Mouse (Mus musculus): Measurements from ENCODE around the gene Npas1. TPM values are rescaled to one million over a fixed set of nuclear protein-coding genes. Genes with fewer than 3 reads are reported as not detected.

The Npas1 gene
- not detected for total RNA-seq (2021)
- long read RNA-seq, experiment 1 = 0 reads
- long read RNA-seq, experiment 2 = 0 reads

GRCm38 (mm10) chr7:16477628-16478027 is at the start of gene Npas1:
TSS of gene Npas1 (minus strand) at chr7:16477728.
- DNase-seq = no peak

GRCm38 (mm10) chr7:16525995-16526394 is 48.5 kb upstream of the Npas1 start:
- peak; percentile 15 for DNase-seq

- DNase-seq = no peak
Observed at GRCm38 (mm10) chr7:16525448-16525847, 47.9 kb upstream of the Npas1 start.

- peak; percentile 73 for DNase-seq
Observed at GRCm38 (mm10) chr7:16524308-16524707, 46.8 kb upstream of the Npas1 start.

- no peak for DNase-seq
Observed at GRCm38 (mm10) chr7:16519310-16519709, 41.8 kb upstream of the Npas1 start.

- no peak for DNase-seq
Observed at GRCm38 (mm10) chr7:16517198-16517597, 39.7 kb upstream of the Npas1 start.

GRCm38 (mm10) chr7:16507284-16507683 is 29.8 kb upstream of the Npas1 start:
- DNase-seq = peak; percentile 37

- no peak for DNase-seq
Observed at GRCm38 (mm10) chr7:16505226-16505593, 27.7 kb upstream of the Npas1 start.

GRCm38 (mm10) chr7:16504573-16505225 is 27.2 kb upstream of the Npas1 start:
- no peak for DNase-seq

- no peak for DNase-seq
Observed at GRCm38 (mm10) chr7:16501571-16501970, 24.0 kb upstream of the Npas1 start.

- no peak for DNase-seq
Observed at GRCm38 (mm10) chr7:16499671-16500104, 22.2 kb upstream of the Npas1 start.

- no peak for DNase-seq
Observed at GRCm38 (mm10) chr7:16496260-16496659, 18.7 kb upstream of the Npas1 start.

- no peak for DNase-seq
Observed at GRCm38 (mm10) chr7:16493361-16493760, 15.8 kb upstream of the Npas1 start.

GRCm38 (mm10) chr7:16492211-16492610 is 14.7 kb upstream of the Npas1 start:
- DNase-seq = no peak

- peak; percentile 32 for DNase-seq
Observed at GRCm38 (mm10) chr7:16491759-16492158, 14.2 kb upstream of the Npas1 start.

- no peak for DNase-seq
Observed at GRCm38 (mm10) chr7:16489948-16490347, 12.4 kb upstream of the Npas1 start.

- no peak for DNase-seq
Observed at GRCm38 (mm10) chr7:16488816-16489215, 11.3 kb upstream of the Npas1 start.

- no peak for DNase-seq
Observed at GRCm38 (mm10) chr7:16476600-16476989, 933 bp downstream of the Npas1 start.

GRCm38 (mm10) chr7:16475764-16476599 is 1.5 kb downstream of the Npas1 start:
- DNase-seq = no peak

GRCm38 (mm10) chr7:16475321-16475720 is 2.2 kb downstream of the Npas1 start:
- no peak for DNase-seq

- DNase-seq = no peak
Observed at GRCm38 (mm10) chr7:16474445-16474844, 3.1 kb downstream of the Npas1 start.

GRCm38 (mm10) chr7:16473847-16474246 is 3.7 kb downstream of the Npas1 start:
- no peak for DNase-seq

- DNase-seq = no peak
Observed at GRCm38 (mm10) chr7:16472116-16472709, 5.3 kb downstream of the Npas1 start.

Measured in gastrocnemius, postnatal 25 days (tissue).